Mouse (Mus musculus) intestine, embryonic 16.5 days (tissue): ENCODE results near the gene Sf3b3. TPM values are rescaled to one million over a fixed set of nuclear protein-coding genes. Genes with fewer than 3 reads are reported as not detected.
"Not testable (repeated sequence)": the region's sequence is repeated elsewhere in the genome, so short reads cannot be mapped to it uniquely, and the experiment has no call there.

ENCODE experiments used
- ATAC-seq: fragments of 200-750 bp; cut with Nextera tagmentation; 2 replicates; pipeline ENCODE4 v1.8.0; 2017; ENCODE audit warnings: moderate TSS enrichment, moderate library complexity
- H3K27ac ChIP-seq: fragments of 300-500 bp; sonication (generic); 2 replicates; pipeline ENCODE4 v1.5.1; 2014; ENCODE audit warnings: mild to moderate bottlenecking, low read length
- H3K27me3 ChIP-seq: fragments of 300-500 bp; sonication (generic); replicated peaks from 2 replicates; pipeline ENCODE4 v1.6.1; 2014; ENCODE audit warnings: low read length, control low read depth, mixed read lengths; ENCODE audit not compliant: control insufficient read depth, insufficient read depth
- H3K36me3 ChIP-seq: fragments of 300-500 bp; sonication (generic); 2 replicates; pipeline ENCODE4 v1.6.1; 2014; ENCODE audit warnings: low read length, control low read depth; ENCODE audit not compliant: control insufficient read depth, insufficient read depth
- H3K4me1 ChIP-seq: fragments of 300-500 bp; sonication (generic); 2 replicates; pipeline ENCODE4 v1.6.1; 2014; ENCODE audit warnings: low read length, control low read depth, mixed read lengths; ENCODE audit not compliant: control insufficient read depth, insufficient read depth
- H3K4me2 ChIP-seq: fragments of 300-500 bp; sonication (generic); 2 replicates; pipeline ENCODE4 v1.6.1; 2014; ENCODE audit warnings: low read depth, low read length, control low read depth
- H3K4me3 ChIP-seq: fragments of 300-500 bp; sonication (generic); 2 replicates; pipeline ENCODE4 v1.5.1; 2014; ENCODE audit warnings: mild to moderate bottlenecking, low read length
- H3K9ac ChIP-seq: fragments of 300-500 bp; sonication (generic); 2 replicates; pipeline ENCODE4 v1.6.1; 2014; ENCODE audit warnings: low read depth, low read length
- H3K9me3 ChIP-seq: fragments of 300-500 bp; sonication (generic); 2 replicates; pipeline ENCODE4 v1.6.1; 2016; ENCODE audit warnings: low read length, control low read depth; ENCODE audit not compliant: control insufficient read depth
- WGBS: fragments of 180-500 bp; shearing (Covaris S2); extraction: QIAGEN DNeasy Blood & Tissue Kit; methylation state at CpG from one replicate; pipeline ENCODE4 v1.1.7; 2014; 5-methylcytosine and 5-hydroxymethylcytosine counted together
- polyA plus RNA-seq: library from polyadenylated mRNA; unstranded; fragments of >200 nt; fragmentation: Nextera tagmentation; extraction: Ambion mirVana; gene quantifications from 2 replicates; pipeline ENCODE4 v1.2.1, GENCODE M21; 2015

Gene Sf3b3
- polyA plus RNA-seq, 1 experiment from 2014 or later, result 114 TPM

- ATAC-seq, result no peak
- H3K4me3 ChIP-seq, result no peak overlapping the region
- 49% methylated on average over 12 of the region's 12 CpGs for WGBS
- H3K9me3 ChIP-seq, result no peaks in the 10 kb centered on the region
- H3K27me3 ChIP-seq, result no peaks in the 10 kb centered on the region
- H3K36me3 ChIP-seq, result no peaks in the 10 kb centered on the region
- H3K4me2 ChIP-seq, result no peak overlapping the region
- H3K9ac ChIP-seq, result 0 out of 2 replicates have a peak overlapping the region, but pooled peaks have one; percentile 3
- H3K27ac ChIP-seq, result no peak overlapping the region
- peaks cover 30% of the 10 kb centered on the region for H3K4me1 ChIP-seq
Observed at GRCm38 (mm10) chr8:110788981-110789380, 57.6 kb downstream of the Sf3b3 start.

DNA sequence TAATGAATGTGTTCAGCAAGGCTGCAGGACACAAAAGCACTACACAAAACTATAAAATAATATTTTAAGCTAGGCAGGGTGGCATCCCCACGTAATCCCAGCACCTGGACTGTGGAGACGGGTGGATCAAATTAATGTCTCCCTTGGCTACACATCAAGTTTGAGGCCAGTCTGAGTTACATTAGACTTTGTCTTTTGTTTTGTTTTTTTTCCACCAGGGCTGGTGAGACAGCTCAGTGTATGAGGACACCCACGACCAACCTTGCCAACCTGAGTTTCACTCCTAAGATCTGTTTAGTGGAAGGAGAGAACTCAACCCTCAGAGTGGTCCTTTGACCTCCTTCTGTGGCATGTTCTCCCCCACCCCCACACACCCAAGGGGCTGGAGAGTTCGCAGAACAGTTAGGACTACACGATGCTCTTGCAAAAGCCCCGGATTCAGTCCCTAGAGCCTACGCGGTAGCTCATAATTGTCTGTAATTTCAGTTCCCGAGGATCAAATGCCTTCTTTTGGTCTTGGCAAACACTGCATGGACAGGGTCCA is 59.1 kb downstream of the Sf3b3 start:
- H3K4me2 ChIP-seq, result no peak overlapping the region
- H3K4me1 ChIP-seq, result peaks cover 19% of the 10 kb centered on the region
- no peak overlapping the region for H3K9ac ChIP-seq
- no peaks in the 10 kb centered on the region for H3K9me3 ChIP-seq
- 83% methylated on average over 9 of the region's 9 CpGs for WGBS
- H3K36me3 ChIP-seq, result no peaks in the 10 kb centered on the region
- no peaks in the 10 kb centered on the region for H3K27me3 ChIP-seq
- H3K27ac ChIP-seq, result no peak overlapping the region
- no peak overlapping the region for H3K4me3 ChIP-seq
- ATAC-seq, result no peak

GRCm38 (mm10) chr8:110786934-110787333 is 59.7 kb downstream of the Sf3b3 start:
- Histone ChIP-seq H3K27ac (no peak overlapping the region), H3K9ac (no peak overlapping the region), H3K4me1 (peaks cover 15% of the 10 kb centered on the region), H3K4me2 (no peak overlapping the region), H3K36me3 (no peaks in the 10 kb centered on the region), H3K4me3 (no peak overlapping the region), H3K27me3 (no peaks in the 10 kb centered on the region), H3K9me3 (no peaks in the 10 kb centered on the region)
- 75% methylated on average over 8 of the region's 8 CpGs for WGBS
- ATAC-seq, result no peak

GRCm38 (mm10) chr8:110786501-110786900 is 60.1 kb downstream of the Sf3b3 start:
- ATAC-seq, result not testable (repeated sequence)
- 84% methylated on average over 7 of the region's 7 CpGs for WGBS
- H3K4me1 ChIP-seq, result peaks cover 15% of the 10 kb centered on the region

DNA sequence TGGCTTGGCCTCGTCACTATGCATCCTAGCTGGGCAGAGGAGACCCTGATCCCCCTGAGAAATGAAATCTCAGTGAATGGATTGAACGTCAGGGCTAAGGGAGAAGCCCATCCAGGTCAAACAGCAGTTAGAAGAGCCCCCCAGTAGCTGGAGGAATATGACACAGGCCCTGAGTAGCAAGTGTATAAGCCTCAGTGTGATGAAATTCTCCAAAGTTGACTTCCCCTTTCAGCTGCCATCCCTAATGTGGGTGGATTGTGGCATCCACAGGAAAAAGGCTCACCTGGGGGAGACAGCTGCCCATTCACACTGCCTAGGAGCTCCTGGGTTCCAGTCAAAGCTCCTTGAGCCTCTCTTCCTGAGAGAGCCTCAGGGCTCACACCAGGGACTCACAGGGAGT is 61.2 kb downstream of the Sf3b3 start:
- Histone ChIP-seq H3K9me3 (no peaks in the 10 kb centered on the region), H3K4me3 (no peak overlapping the region), H3K9ac (no peak overlapping the region), H3K4me1 (peaks cover 8% of the 10 kb centered on the region; the same call in 1 of the 2 replicates), H3K27me3 (no peaks in the 10 kb centered on the region), H3K36me3 (no peaks in the 10 kb centered on the region), H3K27ac (no peak overlapping the region), H3K4me2 (no peak overlapping the region)
- no peak for ATAC-seq
- 73% methylated on average over 2 of the region's 2 CpGs for WGBS

More at GRCm38 (mm10) chr8:110786501-110786900, 60.1 kb downstream of the Sf3b3 start:
- H3K9me3 ChIP-seq, H3K9ac ChIP-seq, H3K4me2 ChIP-seq, H3K4me3 ChIP-seq, H3K36me3 ChIP-seq, H3K27ac ChIP-seq, H3K27me3 ChIP-seq: not testable (repeated sequence)

- 0 out of 2 replicates have a peak, but pooled peaks have one; percentile 21 for ATAC-seq
- Histone ChIP-seq H3K36me3 (no peaks in the 10 kb centered on the region), H3K9ac (no peak overlapping the region)
Observed at GRCm38 (mm10) chr8:110779924-110780718, 66.5 kb downstream of the Sf3b3 start.

GRCm38 (mm10) chr8:110776335-110776734 is 70.3 kb downstream of the Sf3b3 start:
- no peak for ATAC-seq
- Histone ChIP-seq H3K27ac (no peak overlapping the region), H3K27me3 (no peaks in the 10 kb centered on the region), H3K9me3 (no peaks in the 10 kb centered on the region), H3K4me3 (no peak overlapping the region), H3K36me3 (no peaks in the 10 kb centered on the region), H3K4me2 (no peak overlapping the region), H3K4me1 (0 out of 2 replicates have a peak, but pooled peaks cover 5% of the 10 kb centered on the region), H3K9ac (no peak overlapping the region)
- 95% methylated on average over 3 of the region's 3 CpGs for WGBS

More at GRCm38 (mm10) chr8:110779924-110780718, 66.5 kb downstream of the Sf3b3 start:
- no peak overlapping the region for H3K4me3 ChIP-seq
- no peaks in the 10 kb centered on the region for H3K9me3 ChIP-seq
- H3K27me3 ChIP-seq, result no peaks in the 10 kb centered on the region
- no peak overlapping the region for H3K27ac ChIP-seq
- no peaks in the 10 kb centered on the region for H3K4me1 ChIP-seq
- H3K4me2 ChIP-seq, result no peak overlapping the region
- WGBS, result 69% methylated on average over 13 of the region's 13 CpGs

DNA sequence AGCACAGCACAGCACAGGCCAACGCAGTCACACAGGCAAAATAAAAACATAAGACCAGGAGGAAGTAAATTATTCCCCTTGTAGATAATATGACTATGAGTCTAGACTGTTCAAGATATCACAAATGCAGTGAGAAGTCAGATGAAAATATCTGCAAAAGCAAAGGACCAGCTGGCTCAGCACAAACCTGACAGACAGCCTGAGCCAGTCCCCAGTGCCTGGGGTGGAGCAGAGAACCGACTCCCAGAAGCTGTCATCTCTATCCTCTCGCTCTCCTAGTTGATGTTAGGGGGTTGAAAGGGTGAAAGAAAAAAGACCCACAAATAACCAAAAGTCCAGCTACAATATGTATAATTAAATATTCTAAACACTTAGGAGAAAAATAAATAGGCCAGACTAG is 70.9 kb downstream of the Sf3b3 start:
- H3K9me3 ChIP-seq, result no peaks in the 10 kb centered on the region
- no peak overlapping the region for H3K4me2 ChIP-seq
- H3K36me3 ChIP-seq, result no peaks in the 10 kb centered on the region
- no peak overlapping the region for H3K9ac ChIP-seq
- WGBS, result 83% methylated on average over 3 of the region's 3 CpGs
- no peak for ATAC-seq
- no peak overlapping the region for H3K4me3 ChIP-seq
- no peaks in the 10 kb centered on the region for H3K27me3 ChIP-seq
- no peak overlapping the region for H3K27ac ChIP-seq
- H3K4me1 ChIP-seq, result 0 out of 2 replicates have a peak, but pooled peaks cover 5% of the 10 kb centered on the region

DNA sequence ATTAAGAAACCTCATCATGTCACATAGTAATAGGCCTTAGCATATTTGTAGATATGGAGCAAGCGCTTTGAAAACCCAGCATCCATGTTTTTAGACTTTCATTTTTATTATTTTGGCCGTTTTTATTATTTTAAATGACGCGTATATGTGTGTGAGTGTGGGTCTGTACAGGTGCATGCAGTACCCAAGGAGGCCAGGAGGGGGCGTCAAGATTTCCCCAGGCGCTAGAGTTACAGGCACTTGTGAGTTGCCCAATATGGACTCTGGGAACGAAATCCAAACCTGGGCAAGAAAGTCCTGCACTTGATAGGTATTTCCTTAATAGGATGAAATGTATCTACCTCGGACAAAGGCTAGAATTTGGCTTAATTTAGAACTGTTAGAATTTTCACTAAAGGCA is 71.3 kb downstream of the Sf3b3 start:
- Histone ChIP-seq H3K4me1 (0 out of 2 replicates have a peak, but pooled peaks cover 5% of the 10 kb centered on the region), H3K27ac (no peak overlapping the region), H3K9ac (no peak overlapping the region), H3K36me3 (no peaks in the 10 kb centered on the region), H3K9me3 (no peaks in the 10 kb centered on the region), H3K4me2 (no peak overlapping the region), H3K4me3 (no peak overlapping the region), H3K27me3 (no peaks in the 10 kb centered on the region)
- WGBS, result 75% methylated on average over 8 of the region's 8 CpGs
- no peak for ATAC-seq
